Mouse (Mus musculus): ENCODE data around the gene Lrrc41. TPM values are rescaled to one million over a fixed set of nuclear protein-coding genes. Genes with fewer than 3 reads are reported as not detected.

The Lrrc41 gene
- 72.1 and 78.4 TPM in 2 replicates for polyA plus RNA-seq (2015; fragmentation: Nextera tagmentation; extraction: Ambion mirVana)

- Histone ChIP-seq H3K9ac (ENCODE audit: low read depth, low read length) (peak within 1 kb of the TSS; percentile 98), H3K9me3 (ENCODE audit: control insufficient read depth, low read length) (no peaks in the 10 kb centered on the region), H3K4me1 (ENCODE audit: control insufficient read depth, insufficient read depth, low read depth, low read length) (peaks cover 32% of the 10 kb centered on the region), H3K27me3 (replicated peaks; ENCODE audit: control insufficient read depth, insufficient read depth, low read length) (no peaks in the 10 kb centered on the region), H3K27ac (ENCODE audit: low read depth, low read length) (peak within 1 kb of the TSS; percentile 93), H3K4me2 (ENCODE audit: low read length) (peak within 1 kb of the TSS; percentile 93), H3K4me3 (ENCODE audit: low read length) (peak within 1 kb of the TSS; percentile 95), H3K36me3 (ENCODE audit: control insufficient read depth, insufficient read depth, low read length) (no peaks in the 10 kb centered on the region)
- peak; percentile 96 for ATAC-seq
- WGBS = under 1% methylated on average over 52 of the region's 55 CpGs
These were observed at the start of gene Lrrc41, which contains the start of gene Uqcrh for GRCm38 (mm10) chr4:116074861-116075620. Gene Lrrc41 (plus strand): TSS chr4:116075269. Gene Uqcrh (minus strand): TSS chr4:116075071.

- no peak overlapping the region for H3K27ac ChIP-seq (ENCODE audit: low read depth, low read length)
- no peaks in the 10 kb centered on the region for H3K36me3 ChIP-seq (ENCODE audit: control insufficient read depth, insufficient read depth, low read length)
- no peak overlapping the region for H3K4me3 ChIP-seq (ENCODE audit: low read length)
- H3K9ac ChIP-seq (ENCODE audit: low read depth, low read length) = no peak overlapping the region
- H3K4me2 ChIP-seq (ENCODE audit: low read length) = no peak overlapping the region
- no peaks in the 10 kb centered on the region for H3K9me3 ChIP-seq (ENCODE audit: control insufficient read depth, low read length)
- WGBS = 92% methylated on average over 9 of the region's 9 CpGs
- no peaks in the 10 kb centered on the region for H3K27me3 ChIP-seq (replicated peaks; ENCODE audit: control insufficient read depth, insufficient read depth, low read length)
- ATAC-seq = no peak
- H3K4me1 ChIP-seq (ENCODE audit: control insufficient read depth, insufficient read depth, low read depth, low read length) = no peaks in the 10 kb centered on the region
These were observed 42.2 kb upstream of the Lrrc41 start for GRCm38 (mm10) chr4:116032906-116033305.

GRCm38 (mm10) chr4:116033374-116033773 is 41.7 kb upstream of the Lrrc41 start:
- Histone ChIP-seq H3K27ac (ENCODE audit: low read depth, low read length) (no peak overlapping the region), H3K9me3 (ENCODE audit: control insufficient read depth, low read length) (no peaks in the 10 kb centered on the region), H3K36me3 (ENCODE audit: control insufficient read depth, insufficient read depth, low read length) (no peaks in the 10 kb centered on the region), H3K27me3 (replicated peaks; ENCODE audit: control insufficient read depth, insufficient read depth, low read length) (no peaks in the 10 kb centered on the region), H3K4me1 (ENCODE audit: control insufficient read depth, insufficient read depth, low read depth, low read length) (no peaks in the 10 kb centered on the region), H3K4me2 (ENCODE audit: low read length) (no peak overlapping the region), H3K4me3 (ENCODE audit: low read length) (no peak overlapping the region), H3K9ac (ENCODE audit: low read depth, low read length) (no peak overlapping the region)
- ATAC-seq = no peak
- 92% methylated on average over 5 of the region's 5 CpGs for WGBS

DNA sequence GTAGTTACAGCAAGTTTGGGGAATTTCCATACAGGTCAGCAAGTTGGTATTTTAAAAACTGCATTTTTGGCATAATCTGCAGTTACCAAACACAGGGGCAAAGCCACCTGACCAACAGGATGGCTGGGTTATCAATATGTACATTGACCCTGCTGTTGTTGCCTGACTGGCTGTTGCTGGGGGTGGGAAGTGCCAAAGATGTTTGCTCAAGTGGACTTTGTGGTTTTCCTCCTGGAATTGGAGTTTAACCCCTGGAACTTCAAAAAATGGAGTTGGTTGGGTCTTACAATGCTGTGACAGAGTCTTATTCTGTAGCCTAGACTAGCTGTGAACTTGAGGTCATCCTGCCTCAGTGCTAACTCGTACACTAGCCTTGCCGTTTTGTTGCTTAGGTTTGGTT is 34.6 kb upstream of the Lrrc41 start:
- H3K9me3 ChIP-seq (ENCODE audit: control insufficient read depth, low read length) = no peaks in the 10 kb centered on the region
- H3K27me3 ChIP-seq (replicated peaks; ENCODE audit: control insufficient read depth, insufficient read depth, low read length) = no peaks in the 10 kb centered on the region
- no peaks in the 10 kb centered on the region for H3K36me3 ChIP-seq (ENCODE audit: control insufficient read depth, insufficient read depth, low read length)
- WGBS = 89% methylated on average over 2 of the region's 2 CpGs
- no peak overlapping the region for H3K9ac ChIP-seq (ENCODE audit: low read depth, low read length)
- no peak overlapping the region for H3K4me3 ChIP-seq (ENCODE audit: low read length)
- ATAC-seq = no peak
- no peak overlapping the region for H3K4me2 ChIP-seq (ENCODE audit: low read length)
- no peak overlapping the region for H3K27ac ChIP-seq (ENCODE audit: low read depth, low read length)
- H3K4me1 ChIP-seq (ENCODE audit: control insufficient read depth, insufficient read depth, low read depth, low read length) = no peaks in the 10 kb centered on the region

DNA sequence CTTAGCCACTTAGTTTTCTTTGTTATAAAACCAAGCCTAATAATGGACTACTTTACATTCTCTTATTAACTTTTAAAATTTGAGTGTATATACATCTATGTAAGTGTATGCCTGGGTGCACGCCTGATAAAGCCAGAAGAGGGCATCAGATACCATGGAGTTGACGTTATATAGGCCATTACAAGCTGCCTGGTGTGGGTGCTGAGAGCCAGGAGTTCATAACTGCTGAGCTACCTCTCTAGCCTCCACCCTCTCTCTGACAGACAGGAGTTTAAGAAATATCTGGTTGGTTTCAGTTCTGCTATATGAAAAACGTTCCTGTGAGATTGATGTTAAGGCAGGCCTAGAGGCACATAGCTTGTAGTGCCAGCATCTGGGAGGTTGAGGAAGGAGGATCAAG is 32.9 kb upstream of the Lrrc41 start:
- Histone ChIP-seq H3K36me3 (ENCODE audit: control insufficient read depth, insufficient read depth, low read length) (no peaks in the 10 kb centered on the region), H3K9ac (ENCODE audit: low read depth, low read length) (no peak overlapping the region), H3K27me3 (replicated peaks; ENCODE audit: control insufficient read depth, insufficient read depth, low read length) (no peaks in the 10 kb centered on the region), H3K4me1 (ENCODE audit: control insufficient read depth, insufficient read depth, low read depth, low read length) (no peaks in the 10 kb centered on the region), H3K27ac (ENCODE audit: low read depth, low read length) (no peak overlapping the region), H3K4me2 (ENCODE audit: low read length) (no peak overlapping the region), H3K9me3 (ENCODE audit: control insufficient read depth, low read length) (no peaks in the 10 kb centered on the region), H3K4me3 (ENCODE audit: low read length) (no peak overlapping the region)
- ATAC-seq = no peak
- WGBS = 85% methylated on average over 3 of the region's 3 CpGs

DNA sequence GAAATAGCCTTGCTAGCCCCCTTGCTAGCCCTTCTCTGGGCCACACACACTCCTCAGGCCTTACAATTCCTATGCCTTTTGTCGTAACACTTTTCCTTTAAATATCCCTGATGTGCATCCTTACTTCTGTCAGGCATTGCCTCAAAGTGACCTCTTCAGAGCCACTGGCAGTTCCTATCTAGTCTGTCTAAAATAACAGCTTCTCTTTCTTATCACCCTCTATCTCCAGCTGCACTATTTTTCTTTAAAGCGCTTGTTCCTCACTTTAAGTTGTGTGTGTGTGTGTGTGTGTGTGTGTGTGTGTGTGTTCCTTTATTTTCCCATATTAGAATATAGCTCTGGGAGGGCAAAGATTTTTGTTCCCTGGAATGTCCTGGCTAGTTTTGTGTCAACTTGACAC is 28.5 kb upstream of the Lrrc41 start:
- no peak for ATAC-seq
- Histone ChIP-seq H3K27ac (ENCODE audit: low read depth, low read length) (no peak overlapping the region), H3K27me3 (replicated peaks; ENCODE audit: control insufficient read depth, insufficient read depth, low read length) (no peaks in the 10 kb centered on the region), H3K4me3 (ENCODE audit: low read length) (no peak overlapping the region), H3K4me1 (ENCODE audit: control insufficient read depth, insufficient read depth, low read depth, low read length) (no peaks in the 10 kb centered on the region), H3K9ac (ENCODE audit: low read depth, low read length) (no peak overlapping the region), H3K9me3 (ENCODE audit: control insufficient read depth, low read length) (no peaks in the 10 kb centered on the region), H3K36me3 (ENCODE audit: control insufficient read depth, insufficient read depth, low read length) (no peaks in the 10 kb centered on the region), H3K4me2 (ENCODE audit: low read length) (no peak overlapping the region)
- 98% methylated on average over 2 of the region's 2 CpGs for WGBS

DNA sequence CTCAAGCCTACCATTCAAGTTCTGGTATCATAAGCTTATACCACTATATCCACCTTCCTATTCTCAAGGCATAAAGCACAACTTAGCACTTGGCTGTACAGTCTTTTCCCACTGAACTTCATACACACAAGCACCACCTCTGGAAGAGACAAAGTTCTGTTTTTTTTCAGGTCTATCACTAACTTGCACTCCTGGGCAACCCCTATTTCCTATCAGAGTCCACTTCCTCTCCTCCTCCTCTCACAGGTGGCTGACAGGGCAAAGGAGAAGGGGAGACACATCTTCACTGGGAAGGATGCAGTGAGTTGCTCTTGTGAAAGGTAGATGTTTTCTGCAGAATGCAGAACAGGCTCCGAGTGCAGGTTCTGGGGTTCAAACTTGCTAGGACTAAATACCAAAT is 27.4 kb upstream of the Lrrc41 start:
- Histone ChIP-seq H3K36me3 (ENCODE audit: control insufficient read depth, insufficient read depth, low read length) (no peaks in the 10 kb centered on the region), H3K9ac (ENCODE audit: low read depth, low read length) (no peak overlapping the region), H3K27me3 (replicated peaks; ENCODE audit: control insufficient read depth, insufficient read depth, low read length) (no peaks in the 10 kb centered on the region), H3K4me3 (ENCODE audit: low read length) (no peak overlapping the region), H3K9me3 (ENCODE audit: control insufficient read depth, low read length) (no peaks in the 10 kb centered on the region), H3K27ac (ENCODE audit: low read depth, low read length) (no peak overlapping the region), H3K4me2 (ENCODE audit: low read length) (no peak overlapping the region), H3K4me1 (ENCODE audit: control insufficient read depth, insufficient read depth, low read depth, low read length) (peaks cover 3% of the 10 kb centered on the region; the same call in 1 of the 2 replicates)
- WGBS = 94% methylated on average over 1 of the region's 1 CpGs
- ATAC-seq = no peak

- no peaks in the 10 kb centered on the region for H3K27me3 ChIP-seq (replicated peaks; ENCODE audit: control insufficient read depth, insufficient read depth, low read length)
- 81% methylated on average over 7 of the region's 7 CpGs for WGBS
These were observed 26.7 kb upstream of the Lrrc41 start for GRCm38 (mm10) chr4:116048130-116048920.

DNA sequence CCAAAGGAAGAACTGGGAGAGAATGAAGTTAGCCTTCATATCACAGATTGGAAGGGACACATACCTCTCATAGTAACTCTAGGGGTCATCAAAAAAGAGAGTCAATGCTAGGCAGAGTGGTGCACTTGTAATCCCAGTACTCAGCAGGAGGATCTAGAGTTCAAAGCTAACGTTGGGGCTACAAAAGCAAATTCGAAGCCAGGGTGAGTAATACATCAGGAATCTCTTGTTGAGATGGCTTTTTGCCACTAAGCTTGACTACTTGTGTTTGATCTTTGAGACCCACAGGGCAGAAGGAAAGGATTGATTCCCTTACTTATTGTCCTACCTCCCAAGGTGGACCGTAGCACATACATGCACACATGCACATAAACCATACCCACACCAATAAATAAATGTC is 25.9 kb upstream of the Lrrc41 start:
- Histone ChIP-seq H3K9me3 (ENCODE audit: control insufficient read depth, low read length) (no peaks in the 10 kb centered on the region), H3K36me3 (ENCODE audit: control insufficient read depth, insufficient read depth, low read length) (no peaks in the 10 kb centered on the region), H3K4me1 (ENCODE audit: control insufficient read depth, insufficient read depth, low read depth, low read length) (peaks cover 8% of the 10 kb centered on the region; the same call in 1 of the 2 replicates), H3K4me2 (ENCODE audit: low read length) (no peak overlapping the region), H3K9ac (ENCODE audit: low read depth, low read length) (no peak overlapping the region), H3K4me3 (ENCODE audit: low read length) (no peak overlapping the region), H3K27ac (ENCODE audit: low read depth, low read length) (no peak overlapping the region), H3K27me3 (replicated peaks; ENCODE audit: control insufficient read depth, insufficient read depth, low read length) (no peaks in the 10 kb centered on the region)
- ATAC-seq = no peak
- WGBS = 83% methylated on average over 3 of the region's 3 CpGs

More at GRCm38 (mm10) chr4:116048130-116048920, 26.7 kb upstream of the Lrrc41 start:
- Histone ChIP-seq H3K4me3 (ENCODE audit: low read length) (no peak overlapping the region), H3K9ac (ENCODE audit: low read depth, low read length) (no peak overlapping the region), H3K4me1 (ENCODE audit: control insufficient read depth, insufficient read depth, low read depth, low read length) (peaks cover 7% of the 10 kb centered on the region; the same call in 1 of the 2 replicates), H3K36me3 (ENCODE audit: control insufficient read depth, insufficient read depth, low read length) (no peaks in the 10 kb centered on the region), H3K27ac (ENCODE audit: low read depth, low read length) (no peak overlapping the region), H3K4me2 (ENCODE audit: low read length) (no peak overlapping the region), H3K9me3 (ENCODE audit: control insufficient read depth, low read length) (no peaks in the 10 kb centered on the region)
- no peak for ATAC-seq

Measured in hindbrain, embryonic 16.5 days (tissue).